Mouse (Mus musculus) intestine, embryonic 15.5 days (tissue): ENCODE measurements around the gene C130074G19Rik. TPM values are rescaled to one million over a fixed set of nuclear protein-coding genes. Genes with fewer than 3 reads are reported as not detected.

Source experiments
- ATAC-seq: fragments of 200-750 bp; cut with Nextera tagmentation; 2 replicates; pipeline ENCODE4 v1.8.0; 2017; ENCODE audit warnings: moderate TSS enrichment, moderate library complexity
- H3K27ac ChIP-seq: fragments of 300-500 bp; sonication (generic); 2 replicates; pipeline ENCODE4 v1.5.1; 2015; ENCODE audit warnings: mild to moderate bottlenecking, inconsistent platforms
- H3K27me3 ChIP-seq: fragments of 300-500 bp; sonication (generic); replicated peaks from 2 replicates; pipeline ENCODE4 v1.6.1; 2015; ENCODE audit warnings: inconsistent platforms
- H3K36me3 ChIP-seq: fragments of 300-500 bp; sonication (generic); 2 replicates; pipeline ENCODE4 v1.6.1; 2015; ENCODE audit warnings: inconsistent platforms
- H3K4me1 ChIP-seq: fragments of 300-500 bp; sonication (generic); replicated peaks from 2 replicates; pipeline ENCODE4 v1.6.1; 2015; ENCODE audit warnings: inconsistent platforms
- H3K4me2 ChIP-seq: fragments of 300-500 bp; sonication (generic); replicated peaks from 2 replicates; pipeline ENCODE4 v1.6.1; 2015; ENCODE audit warnings: mild to moderate bottlenecking, inconsistent platforms
- H3K4me3 ChIP-seq: fragments of 300-500 bp; sonication (generic); replicated peaks from 2 replicates; pipeline ENCODE4 v1.5.1; 2015; ENCODE audit warnings: inconsistent platforms
- H3K9ac ChIP-seq: fragments of 300-500 bp; sonication (generic); 2 replicates; pipeline ENCODE4 v1.6.1; 2015; ENCODE audit warnings: inconsistent platforms
- H3K9me3 ChIP-seq: fragments of 300-500 bp; sonication (generic); 2 replicates; pipeline ENCODE4 v1.6.1; 2016; ENCODE audit warnings: inconsistent platforms
- WGBS: fragments of 180-500 bp; shearing (Covaris S2); methylation state at CpG from one replicate; pipeline ENCODE4 v1.1.7; 2015; 5-methylcytosine and 5-hydroxymethylcytosine counted together
- polyA plus RNA-seq: library from polyadenylated mRNA; unstranded; fragments of >200 nt; fragmentation: Nextera tagmentation; extraction: Ambion mirVana; gene quantifications from 2 replicates; pipeline ENCODE4 v1.2.1, GENCODE M21; 2015

Gene C130074G19Rik
- 2.3 and 2.7 TPM in 2 replicates for polyA plus RNA-seq

GRCm38 (mm10) chr1:184882281-184883268, at the start of gene C130074G19Rik:
Gene C130074G19Rik, minus strand, starts transcription at chr1:184883218.
- Histone ChIP-seq H3K9me3 (no peaks in the 10 kb centered on the region), H3K4me1 (peaks cover 13% of the 10 kb centered on the region), H3K36me3 (no peaks in the 10 kb centered on the region), H3K27me3 (peaks cover 21% of the 10 kb centered on the region), H3K4me2 (peak within 1 kb of the TSS; percentile 85), H3K4me3 (peak within 1 kb of the TSS; percentile 59), H3K27ac (0 out of 2 replicates have a peak within 1 kb of the TSS, but pooled peaks have one; percentile 13), H3K9ac (peak within 1 kb of the TSS; percentile 57)
- peak; percentile 96 for ATAC-seq
- WGBS, result 2% methylated on average over 77 of the region's 77 CpGs

DNA sequence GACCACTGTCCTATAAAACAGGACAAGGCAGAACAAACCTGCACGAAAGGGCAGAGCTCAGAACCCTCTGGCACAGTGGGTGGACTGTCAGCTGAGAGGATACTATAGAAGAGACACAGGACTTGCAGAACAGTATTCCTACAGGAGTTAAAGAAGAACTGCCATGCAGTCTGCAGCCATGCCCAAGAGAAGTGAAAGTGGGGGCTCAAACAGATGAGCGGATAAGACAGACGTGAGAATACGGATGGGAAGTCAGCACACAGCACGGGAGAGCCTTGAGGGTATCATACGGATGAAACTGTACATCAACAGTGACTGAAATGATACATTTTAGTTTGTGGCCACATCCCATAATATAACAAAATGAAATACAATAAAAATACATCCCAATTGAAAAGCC, 48.1 kb upstream of the C130074G19Rik start:
- H3K27me3 ChIP-seq, result no peaks in the 10 kb centered on the region
- ATAC-seq, result no peak
- no peak overlapping the region for H3K9ac ChIP-seq
- H3K9me3 ChIP-seq, result no peaks in the 10 kb centered on the region
- H3K4me2 ChIP-seq, result no peak overlapping the region
- H3K27ac ChIP-seq, result no peak overlapping the region
- no peaks in the 10 kb centered on the region for H3K36me3 ChIP-seq
- 83% methylated on average over 6 of the region's 6 CpGs for WGBS
- no peak overlapping the region for H3K4me3 ChIP-seq
- H3K4me1 ChIP-seq, result 0 out of 2 replicates have a peak, but pooled peaks cover 5% of the 10 kb centered on the region

DNA sequence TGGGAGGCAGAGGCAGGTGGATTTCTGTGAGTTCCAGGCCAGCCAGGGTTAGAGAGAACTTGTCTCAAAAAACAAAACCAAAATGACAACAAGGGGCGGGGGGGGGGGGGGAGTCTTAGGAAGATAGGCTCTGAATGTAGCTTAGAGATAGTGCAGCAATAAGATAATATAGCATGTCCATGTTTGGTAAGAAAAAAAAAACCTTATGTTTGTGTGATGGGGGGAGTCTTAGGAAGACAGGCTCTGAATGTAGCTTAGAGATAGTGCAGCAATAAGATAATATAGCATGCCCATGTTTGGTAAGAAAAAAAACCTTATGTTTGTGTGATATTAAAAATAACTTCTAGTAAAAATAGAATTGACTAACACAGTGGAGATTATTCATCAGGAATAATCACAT, 45.4 kb upstream of the C130074G19Rik start:
- H3K4me2 ChIP-seq, result no peak overlapping the region
- H3K27me3 ChIP-seq, result no peaks in the 10 kb centered on the region
- ATAC-seq, result no peak
- no peaks in the 10 kb centered on the region for H3K9me3 ChIP-seq
- no peak overlapping the region for H3K4me3 ChIP-seq
- WGBS, result 83% methylated on average over 1 of the region's 1 CpGs
- H3K9ac ChIP-seq, result no peak overlapping the region
- no peaks in the 10 kb centered on the region for H3K36me3 ChIP-seq
- no peak overlapping the region for H3K27ac ChIP-seq
- no peaks in the 10 kb centered on the region for H3K4me1 ChIP-seq

DNA sequence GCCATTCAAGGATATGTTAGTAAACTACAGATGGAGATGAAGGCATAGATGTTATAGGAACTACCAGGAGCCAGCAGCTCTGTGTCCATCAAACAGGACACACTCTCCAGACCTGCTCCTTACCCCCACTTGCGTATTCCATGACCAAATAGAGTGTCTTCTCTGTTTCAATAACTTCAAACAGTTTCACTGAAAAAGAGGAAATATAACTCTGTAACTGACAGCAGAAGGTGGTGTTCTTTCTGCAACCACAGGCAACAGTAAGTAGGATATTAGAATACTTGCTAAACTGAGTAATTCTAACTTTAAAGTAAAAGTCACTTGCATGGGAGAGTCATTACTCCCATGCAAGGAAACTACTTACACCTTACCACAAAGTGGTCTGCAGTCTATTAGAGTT, 44.9 kb upstream of the C130074G19Rik start:
- WGBS, result 81% methylated on average over 1 of the region's 1 CpGs
- H3K27ac ChIP-seq, result no peak overlapping the region

GRCm38 (mm10) chr1:184922824-184923223, 39.8 kb upstream of the C130074G19Rik start:
- no peak for ATAC-seq
- Histone ChIP-seq H3K36me3 (0 out of 2 replicates have a peak, but pooled peaks cover 3% of the 10 kb centered on the region), H3K27ac (no peak overlapping the region), H3K4me2 (no peak overlapping the region), H3K4me1 (no peaks in the 10 kb centered on the region), H3K27me3 (no peaks in the 10 kb centered on the region), H3K9me3 (no peaks in the 10 kb centered on the region), H3K4me3 (no peak overlapping the region), H3K9ac (no peak overlapping the region)
- WGBS, result 87% methylated on average over 13 of the region's 13 CpGs

More for the DNA sequence above, 44.9 kb upstream of the C130074G19Rik start:
- no peaks in the 10 kb centered on the region for H3K4me1 ChIP-seq
- H3K27me3 ChIP-seq, result no peaks in the 10 kb centered on the region
- no peak overlapping the region for H3K4me3 ChIP-seq
- no peak for ATAC-seq
- no peaks in the 10 kb centered on the region for H3K36me3 ChIP-seq
- no peak overlapping the region for H3K9ac ChIP-seq
- H3K4me2 ChIP-seq, result no peak overlapping the region
- H3K9me3 ChIP-seq, result no peaks in the 10 kb centered on the region

GRCm38 (mm10) chr1:184920057-184920456, 37.0 kb upstream of the C130074G19Rik start:
- no peak overlapping the region for H3K4me2 ChIP-seq
- no peak overlapping the region for H3K27ac ChIP-seq
- H3K4me1 ChIP-seq, result no peaks in the 10 kb centered on the region
- H3K27me3 ChIP-seq, result no peaks in the 10 kb centered on the region
- no peaks in the 10 kb centered on the region for H3K9me3 ChIP-seq
- 76% methylated on average over 5 of the region's 5 CpGs for WGBS
- H3K36me3 ChIP-seq, result 0 out of 2 replicates have a peak, but pooled peaks cover 3% of the 10 kb centered on the region
- H3K4me3 ChIP-seq, result no peak overlapping the region
- no peak for ATAC-seq
- H3K9ac ChIP-seq, result no peak overlapping the region

GRCm38 (mm10) chr1:184918227-184918888, 35.3 kb upstream of the C130074G19Rik start:
- H3K27me3 ChIP-seq, result no peaks in the 10 kb centered on the region
- no peaks in the 10 kb centered on the region for H3K9me3 ChIP-seq
- WGBS, result 97% methylated on average over 5 of the region's 5 CpGs
- H3K27ac ChIP-seq, result no peak overlapping the region
- ATAC-seq, result no peak
- no peaks in the 10 kb centered on the region for H3K4me1 ChIP-seq
- no peak overlapping the region for H3K9ac ChIP-seq
- H3K4me3 ChIP-seq, result no peak overlapping the region
- H3K36me3 ChIP-seq, result 0 out of 2 replicates have a peak, but pooled peaks cover 3% of the 10 kb centered on the region
- H3K4me2 ChIP-seq, result no peak overlapping the region

GRCm38 (mm10) chr1:184912336-184912735, 29.3 kb upstream of the C130074G19Rik start:
- H3K27ac ChIP-seq, result no peak overlapping the region
- ATAC-seq, result peak; percentile 35; the same call in 1 of the 2 replicates
- H3K4me3 ChIP-seq, result no peak overlapping the region
- WGBS, result 93% methylated on average over 18 of the region's 18 CpGs
- no peaks in the 10 kb centered on the region for H3K36me3 ChIP-seq
- no peak overlapping the region for H3K4me2 ChIP-seq
- no peaks in the 10 kb centered on the region for H3K9me3 ChIP-seq
- no peaks in the 10 kb centered on the region for H3K27me3 ChIP-seq
- H3K9ac ChIP-seq, result no peak overlapping the region
- H3K4me1 ChIP-seq, result no peaks in the 10 kb centered on the region

GRCm38 (mm10) chr1:184911861-184912260, 28.8 kb upstream of the C130074G19Rik start:
- Histone ChIP-seq H3K9ac (no peak overlapping the region), H3K27me3 (no peaks in the 10 kb centered on the region), H3K4me3 (no peak overlapping the region), H3K36me3 (no peaks in the 10 kb centered on the region), H3K4me2 (no peak overlapping the region), H3K4me1 (no peaks in the 10 kb centered on the region), H3K27ac (no peak overlapping the region), H3K9me3 (no peaks in the 10 kb centered on the region)
- WGBS, result 66% methylated on average over 6 of the region's 6 CpGs
- peak; percentile 94 for ATAC-seq

DNA sequence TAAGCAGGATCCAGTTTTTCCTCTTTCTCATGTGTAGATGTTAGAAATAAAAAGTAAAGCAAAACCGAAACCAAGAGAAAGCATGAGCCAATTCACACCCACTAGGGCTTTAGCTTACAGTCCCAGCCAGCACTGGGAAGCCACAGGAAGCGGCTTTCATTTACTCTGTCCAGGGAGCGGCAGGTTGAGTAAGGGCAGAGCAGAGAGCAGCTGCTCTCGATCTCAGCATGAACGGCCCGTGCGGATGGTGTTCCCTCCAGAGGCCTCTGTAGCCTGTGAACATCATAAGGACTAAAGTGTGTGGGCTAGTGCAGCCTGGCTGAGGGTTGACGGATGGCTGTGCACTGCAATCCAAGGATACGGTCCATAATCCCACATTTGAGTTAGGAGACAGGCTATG, 25.5 kb upstream of the C130074G19Rik start:
- H3K36me3 ChIP-seq, result 0 out of 2 replicates have a peak, but pooled peaks cover 4% of the 10 kb centered on the region
- H3K4me3 ChIP-seq, result no peak overlapping the region
- H3K9ac ChIP-seq, result no peak overlapping the region
- no peaks in the 10 kb centered on the region for H3K27me3 ChIP-seq
- ATAC-seq, result peak; percentile 32
- no peaks in the 10 kb centered on the region for H3K4me1 ChIP-seq
- H3K9me3 ChIP-seq, result no peaks in the 10 kb centered on the region
- no peak overlapping the region for H3K27ac ChIP-seq
- 64% methylated on average over 9 of the region's 9 CpGs for WGBS
- H3K4me2 ChIP-seq, result no peak overlapping the region

GRCm38 (mm10) chr1:184905904-184906745, 23.1 kb upstream of the C130074G19Rik start:
- no peaks in the 10 kb centered on the region for H3K4me1 ChIP-seq
- H3K4me2 ChIP-seq, result no peak overlapping the region
- no peaks in the 10 kb centered on the region for H3K27me3 ChIP-seq
- no peak overlapping the region for H3K9ac ChIP-seq
- H3K9me3 ChIP-seq, result no peaks in the 10 kb centered on the region
- WGBS, result 93% methylated on average over 12 of the region's 12 CpGs
- H3K27ac ChIP-seq, result no peak overlapping the region
- no peak overlapping the region for H3K4me3 ChIP-seq
- ATAC-seq, result no peak
- H3K36me3 ChIP-seq, result 0 out of 2 replicates have a peak, but pooled peaks cover 7% of the 10 kb centered on the region
